Mouse (Mus musculus) midbrain, embryonic 14.5 days (tissue): ENCODE data around the gene Mxd3. TPM values are rescaled to one million over a fixed set of nuclear protein-coding genes. Genes with fewer than 3 reads are reported as not detected.

Experiments
- ATAC-seq: fragments of 200-750 bp; cut with Nextera tagmentation; 2 replicates; pipeline ENCODE4 v1.8.0; 2017; ENCODE audit warnings: moderate number of reproducible peaks, moderate library complexity; ENCODE audit not compliant: low FRiP score, low TSS enrichment
- DNase-seq: peaks from one replicate; pipeline ENCODE4 v3.0.0-alpha.2; 2015
- H3K27ac ChIP-seq: fragments of 300-500 bp; sonication (generic); replicated peaks from 2 replicates; pipeline ENCODE4 v1.5.1; 2014; ENCODE audit warnings: mild to moderate bottlenecking, low read depth, low read length, moderate library complexity
- H3K27me3 ChIP-seq: fragments of 300-500 bp; sonication (generic); 2 replicates; pipeline ENCODE4 v1.6.1; 2014; ENCODE audit warnings: low read length, control low read depth, mixed read lengths; ENCODE audit not compliant: control insufficient read depth, insufficient read depth
- H3K36me3 ChIP-seq: fragments of 300-500 bp; sonication (generic); 2 replicates; pipeline ENCODE4 v1.6.1; 2014; ENCODE audit warnings: low read length, control low read depth; ENCODE audit not compliant: control insufficient read depth, insufficient read depth
- H3K4me1 ChIP-seq: fragments of 300-500 bp; sonication (generic); 2 replicates; pipeline ENCODE4 v1.6.1; 2014; ENCODE audit warnings: mild to moderate bottlenecking, antibody characterized with exemption, low read length, control low read depth; ENCODE audit not compliant: control insufficient read depth, insufficient read depth
- H3K4me2 ChIP-seq: fragments of 300-500 bp; sonication (generic); 2 replicates; pipeline ENCODE4 v1.6.1; 2014; ENCODE audit warnings: mild to moderate bottlenecking, low read length, moderate library complexity
- H3K4me3 ChIP-seq: fragments of 300-500 bp; sonication (generic); replicated peaks from 2 replicates; pipeline ENCODE4 v1.5.1; 2014; ENCODE audit warnings: low read depth, low read length
- H3K9ac ChIP-seq: fragments of 300-500 bp; sonication (generic); replicated peaks from 2 replicates; pipeline ENCODE4 v1.6.1; 2014; ENCODE audit warnings: mild to moderate bottlenecking, low read length, moderate library complexity
- H3K9me3 ChIP-seq: fragments of 300-500 bp; sonication (generic); 2 replicates; pipeline ENCODE4 v1.6.1; 2016; ENCODE audit warnings: low read length, control low read depth, mixed read lengths; ENCODE audit not compliant: control insufficient read depth
- WGBS: fragments of 180-500 bp; shearing (Covaris S2); extraction: QIAGEN DNeasy Blood & Tissue Kit; methylation state at CpG from one replicate; pipeline ENCODE4 v1.1.7; 2014; 5-methylcytosine and 5-hydroxymethylcytosine counted together
- polyA plus RNA-seq: library from polyadenylated mRNA; unstranded; fragments of >200 nt; fragmentation: Nextera tagmentation; extraction: Ambion mirVana; gene quantifications from 2 replicates; pipeline ENCODE4 v1.2.1, GENCODE M21; 2014

Gene Mxd3
- polyA plus RNA-seq, 1 experiment from 2014 or later = 12.1 TPM

DNA sequence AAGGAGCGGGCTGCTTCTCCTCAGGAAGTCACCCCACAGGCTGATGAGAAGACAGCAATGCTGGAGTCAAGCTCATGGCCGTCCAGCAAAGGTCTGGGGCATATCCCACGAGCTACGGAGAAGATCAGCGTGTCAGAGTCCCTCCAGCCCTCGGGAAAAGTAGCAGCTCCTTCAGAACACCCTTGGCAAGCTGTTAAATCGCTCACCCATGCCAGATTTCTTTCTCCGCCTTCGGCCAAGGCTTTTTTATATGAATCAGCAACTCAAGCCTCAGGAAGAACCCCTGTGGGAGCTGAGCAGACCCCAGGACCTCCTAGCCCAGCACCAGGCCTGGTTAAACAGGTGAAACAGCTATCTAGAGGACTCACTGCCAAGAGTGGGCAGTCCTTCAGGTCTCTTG, 16.6 kb downstream of the Mxd3 start:
- WGBS = 92% methylated on average over 9 of the region's 9 CpGs
- peaks cover 90% of the 10 kb centered on the region for H3K36me3 ChIP-seq
- H3K4me3 ChIP-seq = no peak overlapping the region
- H3K9ac ChIP-seq = no peak overlapping the region
- no peaks in the 10 kb centered on the region for H3K27me3 ChIP-seq
- no peak overlapping the region for H3K4me2 ChIP-seq
- ATAC-seq = no peak
- no peaks in the 10 kb centered on the region for H3K9me3 ChIP-seq
- H3K27ac ChIP-seq = no peak overlapping the region
- DNase-seq = no peak
- H3K4me1 ChIP-seq = no peaks in the 10 kb centered on the region

DNA sequence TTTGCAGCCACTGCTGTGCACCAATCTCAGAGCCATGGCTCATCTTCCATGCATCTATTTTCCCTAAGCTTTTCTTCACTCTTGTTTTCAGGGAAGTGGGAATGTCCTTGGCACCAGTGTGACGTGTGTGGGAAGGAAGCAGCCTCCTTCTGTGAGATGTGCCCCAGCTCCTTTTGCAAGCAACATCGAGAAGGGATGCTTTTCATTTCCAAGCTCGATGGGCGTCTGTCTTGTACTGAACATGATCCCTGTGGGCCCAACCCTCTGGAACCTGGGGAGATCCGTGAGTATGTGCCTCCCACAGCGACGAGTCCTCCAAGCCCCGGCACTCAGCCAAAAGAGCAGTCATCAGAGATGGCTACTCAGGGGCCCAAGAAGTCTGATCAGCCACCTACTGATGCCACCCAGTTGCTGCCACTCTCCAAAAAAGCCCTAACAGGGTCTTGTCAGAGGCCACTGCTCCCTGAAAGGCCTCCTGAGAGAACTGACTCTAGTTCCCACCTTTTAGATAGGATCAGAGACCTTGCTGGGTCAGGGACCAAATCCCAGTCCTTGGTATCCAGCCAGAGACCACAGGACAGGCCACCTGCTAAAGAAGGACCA, 17.5 kb downstream of the Mxd3 start:
- WGBS = 93% methylated on average over 8 of the region's 8 CpGs
- Histone ChIP-seq H3K4me2 (no peak overlapping the region), H3K36me3 (peaks cover 90% of the 10 kb centered on the region), H3K9me3 (no peaks in the 10 kb centered on the region), H3K9ac (no peak overlapping the region), H3K4me1 (no peaks in the 10 kb centered on the region), H3K27ac (no peak overlapping the region), H3K4me3 (no peak overlapping the region), H3K27me3 (no peaks in the 10 kb centered on the region)
- DNase-seq (no peak), ATAC-seq (no peak)

DNA sequence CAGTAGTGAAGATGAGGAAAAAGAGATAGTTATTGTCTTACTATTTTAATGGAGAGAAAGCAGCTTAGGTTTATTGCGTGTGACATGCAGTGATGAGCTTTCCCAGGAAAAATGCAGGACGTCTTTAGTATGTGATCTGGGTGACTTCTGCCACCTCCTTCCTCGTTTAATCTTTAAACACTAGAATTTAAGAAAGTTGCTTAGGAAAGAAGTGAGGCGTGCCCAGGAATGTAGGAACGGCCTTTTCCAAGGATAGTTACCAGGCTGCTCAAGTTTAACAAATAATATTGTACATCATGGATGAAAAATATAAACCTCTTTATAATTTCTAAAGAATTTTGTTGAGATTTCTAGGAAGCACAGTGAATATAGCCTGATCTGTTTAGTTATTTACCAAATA, 28.7 kb downstream of the Mxd3 start:
- WGBS = 94% methylated on average over 5 of the region's 5 CpGs
- Histone ChIP-seq H3K4me2 (no peak overlapping the region), H3K36me3 (peaks cover 85% of the 10 kb centered on the region), H3K9ac (no peak overlapping the region), H3K27ac (no peak overlapping the region), H3K27me3 (no peaks in the 10 kb centered on the region), H3K4me3 (no peak overlapping the region), H3K9me3 (no peaks in the 10 kb centered on the region), H3K4me1 (no peaks in the 10 kb centered on the region)
- no peak for DNase-seq
- ATAC-seq = no peak

DNA sequence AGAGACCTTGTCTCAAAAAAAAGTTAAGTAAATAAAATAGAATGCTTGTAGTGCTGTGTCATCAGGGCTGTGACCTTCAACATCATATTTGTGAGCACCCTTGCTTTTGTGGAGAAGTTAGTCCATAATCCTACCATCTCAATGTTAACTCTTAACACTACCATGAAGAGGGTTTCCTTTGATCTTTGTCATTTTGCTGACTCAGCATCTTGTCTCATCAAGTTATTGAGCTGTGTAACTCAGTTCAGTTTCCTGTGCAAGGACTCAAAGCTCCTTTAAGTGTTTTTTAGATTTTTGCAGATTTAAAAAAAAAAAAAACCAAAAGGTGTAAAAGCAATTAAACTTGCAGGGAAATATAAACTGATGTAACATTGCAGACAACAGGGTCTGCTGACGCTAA, 32.9 kb downstream of the Mxd3 start:
- H3K9ac ChIP-seq = no peak overlapping the region
- DNase-seq (no peak), ATAC-seq (no peak)
- no peak overlapping the region for H3K4me3 ChIP-seq
- H3K4me1 ChIP-seq = no peaks in the 10 kb centered on the region
- no peaks in the 10 kb centered on the region for H3K9me3 ChIP-seq
- no peaks in the 10 kb centered on the region for H3K27me3 ChIP-seq
- WGBS = 94% methylated on average over 1 of the region's 1 CpGs
- no peak overlapping the region for H3K4me2 ChIP-seq
- peaks cover 87% of the 10 kb centered on the region for H3K36me3 ChIP-seq
- H3K27ac ChIP-seq = no peak overlapping the region

DNA sequence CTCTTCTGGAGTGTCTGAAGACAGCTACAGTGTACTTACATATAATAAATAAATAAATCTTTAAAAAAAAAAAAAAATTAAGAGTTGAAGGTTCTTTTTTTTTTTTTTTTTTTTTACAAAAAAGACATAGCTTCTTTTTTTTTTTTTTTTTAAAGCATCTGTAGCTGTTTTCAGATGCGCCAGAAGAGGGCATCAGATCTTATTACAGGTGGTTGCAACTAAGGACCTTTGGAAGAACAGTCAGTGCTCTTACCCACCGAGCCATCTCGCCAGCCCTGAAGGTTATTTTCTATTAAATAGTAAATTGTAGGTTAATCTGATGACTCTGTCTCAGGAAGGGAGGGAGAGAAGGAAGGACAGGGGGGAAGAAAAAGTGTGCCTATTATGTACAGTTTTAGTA, 40.8 kb downstream of the Mxd3 start:
- Histone ChIP-seq H3K4me1 (no peaks in the 10 kb centered on the region), H3K9ac (no peak overlapping the region), H3K4me3 (no peak overlapping the region), H3K27ac (no peak overlapping the region), H3K9me3 (no peaks in the 10 kb centered on the region), H3K36me3 (peaks cover 69% of the 10 kb centered on the region), H3K27me3 (no peaks in the 10 kb centered on the region), H3K4me2 (no peak overlapping the region)
- DNase-seq (peak; percentile 19), ATAC-seq (no peak)
- 86% methylated on average over 3 of the region's 3 CpGs for WGBS

DNA sequence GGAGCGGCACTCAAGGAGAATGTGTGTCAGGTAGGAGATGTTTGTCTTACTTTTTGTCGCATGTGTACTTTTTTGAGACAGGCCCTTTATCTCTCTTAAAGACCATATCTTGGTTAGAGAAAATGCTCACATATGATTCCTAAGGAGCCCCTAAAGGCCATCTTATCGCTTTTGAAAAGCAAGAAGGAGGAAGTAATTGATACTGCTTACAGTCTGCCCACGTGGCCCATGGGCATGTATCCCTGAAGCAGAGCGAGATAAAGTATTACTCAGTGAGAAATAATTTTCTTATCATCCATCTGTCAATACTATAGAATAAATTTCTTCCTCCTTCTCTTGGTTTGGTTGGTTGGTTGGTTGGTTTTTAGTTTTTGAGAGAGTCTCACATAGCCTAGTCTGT, 52.0 kb downstream of the Mxd3 start:
- Histone ChIP-seq H3K9ac (no peak overlapping the region), H3K36me3 (peaks cover 53% of the 10 kb centered on the region), H3K27me3 (no peaks in the 10 kb centered on the region), H3K4me3 (no peak overlapping the region), H3K27ac (no peak overlapping the region), H3K4me1 (no peaks in the 10 kb centered on the region), H3K4me2 (no peak overlapping the region), H3K9me3 (no peaks in the 10 kb centered on the region)
- WGBS = 95% methylated on average over 5 of the region's 5 CpGs
- ATAC-seq (no peak), DNase-seq (no peak)

DNA sequence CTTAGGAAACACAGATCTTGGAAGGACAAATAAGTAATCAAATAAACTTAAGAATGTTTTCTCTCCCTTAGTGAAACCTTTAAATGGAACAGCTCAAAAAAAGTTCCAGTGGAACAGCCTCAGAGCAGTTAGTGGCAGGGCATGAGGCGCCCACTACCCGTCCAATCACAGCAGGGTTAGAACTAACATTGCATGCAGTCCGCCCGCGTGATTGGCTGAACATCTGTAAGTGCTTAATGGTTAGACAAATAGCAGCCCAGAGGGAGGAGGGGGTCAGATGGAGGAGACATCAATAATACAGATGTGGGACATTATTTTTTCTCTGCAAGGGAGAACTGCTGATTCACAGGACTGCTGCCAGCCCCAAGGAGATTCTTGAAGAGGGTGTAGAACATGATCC, 52.4 kb downstream of the Mxd3 start:
- no peak overlapping the region for H3K27ac ChIP-seq
- no peak overlapping the region for H3K9ac ChIP-seq
- H3K36me3 ChIP-seq = peaks cover 53% of the 10 kb centered on the region
- ATAC-seq (no peak), DNase-seq (no peak)
- H3K4me2 ChIP-seq = no peak overlapping the region
- 90% methylated on average over 5 of the region's 5 CpGs for WGBS
- no peaks in the 10 kb centered on the region for H3K9me3 ChIP-seq
- no peaks in the 10 kb centered on the region for H3K4me1 ChIP-seq
- no peak overlapping the region for H3K4me3 ChIP-seq
- H3K27me3 ChIP-seq = no peaks in the 10 kb centered on the region

Other genes starting within 250 kb of the Mxd3 start
- 20.7 and 20.8 TPM in 2 replicates for gene Uimc1, start 229.5 kb downstream of the Mxd3 start, polyA plus RNA-seq
- 23.6 and 26.2 TPM in 2 replicates for gene Zfp346, start 224.5 kb downstream of the Mxd3 start, polyA plus RNA-seq
- gene Gm17617, start 196.3 kb downstream of the Mxd3 start, polyA plus RNA-seq = not detected in 2 replicates
- gene Fgfr4, start 177.2 kb downstream of the Mxd3 start, polyA plus RNA-seq = 0.38 and 0.99 TPM in 2 replicates
- 72.6 and 76.6 TPM in 2 replicates for gene Nsd1, start 120.0 kb downstream of the Mxd3 start, polyA plus RNA-seq
- 325 and 336 TPM in 2 replicates for gene Prelid1, start 9.3 kb downstream of the Mxd3 start, polyA plus RNA-seq
- gene Rab24, start 7.9 kb downstream of the Mxd3 start, polyA plus RNA-seq = 108 and 114 TPM in 2 replicates
- 37.5 and 51.8 TPM in 2 replicates for gene Lman2, start 33.0 kb upstream of the Mxd3 start, polyA plus RNA-seq
- gene Rgs14, start 39.9 kb upstream of the Mxd3 start, polyA plus RNA-seq = 0.30 and 0.33 TPM in 2 replicates
- gene Slc34a1, start 68.4 kb upstream of the Mxd3 start, polyA plus RNA-seq = not detected in 2 replicates
- gene Pfn3, start 85.4 kb upstream of the Mxd3 start, polyA plus RNA-seq = 0.59 TPM in 1 of 2 replicates, not detected in the other
- not detected in 2 replicates for gene F12, start 97.0 kb upstream of the Mxd3 start, polyA plus RNA-seq
- 41.8 and 44.0 TPM in 2 replicates for gene Grk6, start 115.2 kb upstream of the Mxd3 start, polyA plus RNA-seq
- gene Prr7, start 134.4 kb upstream of the Mxd3 start, polyA plus RNA-seq = 7.0 and 34.3 TPM in 2 replicates
- gene Dbn1, start 158.3 kb upstream of the Mxd3 start, polyA plus RNA-seq = 509 and 557 TPM in 2 replicates
- gene Pdlim7, start 183.9 kb upstream of the Mxd3 start, polyA plus RNA-seq = 126 and 154 TPM in 2 replicates
- 3.4 and 4.0 TPM in 2 replicates for gene Dok3, start 199.5 kb upstream of the Mxd3 start, polyA plus RNA-seq
- gene Ddx41, start 206.8 kb upstream of the Mxd3 start, polyA plus RNA-seq = 56.2 and 57.6 TPM in 2 replicates
- 50.0 and 57.6 TPM in 2 replicates for gene Fam193b, start 241.3 kb upstream of the Mxd3 start, polyA plus RNA-seq
- 61.3 and 126 TPM in 2 replicates for gene Tmed9, start 243.9 kb upstream of the Mxd3 start, polyA plus RNA-seq